Mouse (Mus musculus) forebrain, embryonic 12.5 days (tissue): ENCODE data around the gene Ninj2. TPM values are rescaled to one million over a fixed set of nuclear protein-coding genes. Genes with fewer than 3 reads are reported as not detected.

ENCODE experiments used
- ATAC-seq: fragments of 200-750 bp; cut with Nextera tagmentation; 2 replicates; pipeline ENCODE4 v1.8.0; 2017; ENCODE audit warnings: moderate TSS enrichment; ENCODE audit not compliant: low FRiP score
- H3K27ac ChIP-seq: fragments of 300-500 bp; sonication (generic); 2 replicates; pipeline ENCODE4 v1.5.1; 2016; ENCODE audit warnings: mild to moderate bottlenecking
- H3K27me3 ChIP-seq: fragments of 300-500 bp; sonication (generic); 2 replicates; pipeline ENCODE4 v1.6.1; 2016; ENCODE audit warnings: mild to moderate bottlenecking
- H3K36me3 ChIP-seq: fragments of 300-500 bp; sonication (generic); replicated peaks from 2 replicates; pipeline ENCODE4 v1.6.1; 2016; ENCODE audit warnings: mild to moderate bottlenecking
- H3K4me1 ChIP-seq: fragments of 300-500 bp; sonication (generic); 2 replicates; pipeline ENCODE4 v1.6.1; 2016
- H3K4me2 ChIP-seq: fragments of 300-500 bp; sonication (generic); 2 replicates; pipeline ENCODE4 v1.6.1; 2016; ENCODE audit warnings: mild to moderate bottlenecking, moderate library complexity
- H3K4me3 ChIP-seq: fragments of 300-500 bp; sonication (generic); replicated peaks from 2 replicates; pipeline ENCODE4 v1.5.1; 2016; ENCODE audit warnings: mild to moderate bottlenecking
- H3K9ac ChIP-seq: fragments of 300-500 bp; sonication (generic); 2 replicates; pipeline ENCODE4 v1.6.1; 2016; ENCODE audit warnings: mild to moderate bottlenecking
- H3K9me3 ChIP-seq: fragments of 300-500 bp; sonication (generic); 2 replicates; pipeline ENCODE4 v1.6.1; 2016
- WGBS: fragments of 180-500 bp; shearing (Covaris S2); methylation state at CpG from one replicate; pipeline ENCODE4 v1.1.7; 2016; 5-methylcytosine and 5-hydroxymethylcytosine counted together
- polyA plus RNA-seq: library from polyadenylated mRNA; unstranded; fragments of >200 nt; fragmentation: Nextera tagmentation; extraction: Ambion mirVana; gene quantifications from 2 replicates; pipeline ENCODE4 v1.2.1, GENCODE M21; 2016

The Ninj2 gene
- polyA plus RNA-seq, 1 experiment from 2014 or later = not detected

GRCm38 (mm10) chr6:120150206-120150605, 57.1 kb downstream of the Ninj2 start:
- Histone ChIP-seq H3K4me2 (no peak overlapping the region), H3K27me3 (no peaks in the 10 kb centered on the region), H3K9ac (no peak overlapping the region), H3K27ac (no peak overlapping the region), H3K36me3 (no peaks in the 10 kb centered on the region), H3K4me1 (peaks cover 8% of the 10 kb centered on the region; the same call in 1 of the 2 replicates), H3K9me3 (no peaks in the 10 kb centered on the region), H3K4me3 (no peak overlapping the region)
- WGBS = 95% methylated on average over 3 of the region's 3 CpGs
- ATAC-seq = no peak

GRCm38 (mm10) chr6:120151616-120152053, 58.5 kb downstream of the Ninj2 start:
- 58% methylated on average over 3 of the region's 3 CpGs for WGBS
- H3K27me3 ChIP-seq = no peaks in the 10 kb centered on the region
- H3K4me1 ChIP-seq = peaks cover 8% of the 10 kb centered on the region; the same call in 1 of the 2 replicates
- H3K9ac ChIP-seq = no peak overlapping the region
- no peak overlapping the region for H3K27ac ChIP-seq
- H3K4me2 ChIP-seq = no peak overlapping the region
- ATAC-seq = no peak
- H3K4me3 ChIP-seq = no peak overlapping the region
- H3K36me3 ChIP-seq = no peaks in the 10 kb centered on the region
- H3K9me3 ChIP-seq = no peaks in the 10 kb centered on the region

GRCm38 (mm10) chr6:120152739-120153696, 59.9 kb downstream of the Ninj2 start:
- no peaks in the 10 kb centered on the region for H3K9me3 ChIP-seq

GRCm38 (mm10) chr6:120154526-120155309, 61.6 kb downstream of the Ninj2 start:
- H3K27ac ChIP-seq = no peak overlapping the region
- no peak for ATAC-seq
- no peaks in the 10 kb centered on the region for H3K36me3 ChIP-seq
- no peak overlapping the region for H3K9ac ChIP-seq
- no peaks in the 10 kb centered on the region for H3K27me3 ChIP-seq
- no peak overlapping the region for H3K4me3 ChIP-seq
- no peak overlapping the region for H3K4me2 ChIP-seq
- 64% methylated on average over 5 of the region's 5 CpGs for WGBS
- peaks cover 25% of the 10 kb centered on the region for H3K4me1 ChIP-seq
- H3K9me3 ChIP-seq = no peaks in the 10 kb centered on the region

More at GRCm38 (mm10) chr6:120152739-120153696, 59.9 kb downstream of the Ninj2 start:
- WGBS = 81% methylated on average over 25 of the region's 26 CpGs
- no peak for ATAC-seq
- Histone ChIP-seq H3K9ac (no peak overlapping the region), H3K4me1 (peaks cover 17% of the 10 kb centered on the region), H3K4me2 (no peak overlapping the region), H3K36me3 (no peaks in the 10 kb centered on the region), H3K4me3 (no peak overlapping the region), H3K27me3 (no peaks in the 10 kb centered on the region), H3K27ac (no peak overlapping the region)

GRCm38 (mm10) chr6:120155510-120155909, 62.4 kb downstream of the Ninj2 start:
- Histone ChIP-seq H3K9me3 (no peaks in the 10 kb centered on the region), H3K36me3 (no peaks in the 10 kb centered on the region), H3K4me1 (peaks cover 27% of the 10 kb centered on the region), H3K4me3 (no peak overlapping the region), H3K9ac (no peak overlapping the region), H3K27me3 (no peaks in the 10 kb centered on the region), H3K4me2 (no peak overlapping the region), H3K27ac (no peak overlapping the region)
- WGBS = 85% methylated on average over 4 of the region's 4 CpGs
- ATAC-seq = no peak

GRCm38 (mm10) chr6:120157479-120157878, 64.3 kb downstream of the Ninj2 start:
- Histone ChIP-seq H3K27ac (no peak overlapping the region), H3K27me3 (no peaks in the 10 kb centered on the region), H3K4me2 (no peak overlapping the region), H3K9me3 (no peaks in the 10 kb centered on the region), H3K4me3 (no peak overlapping the region), H3K9ac (no peak overlapping the region), H3K36me3 (no peaks in the 10 kb centered on the region), H3K4me1 (peaks cover 27% of the 10 kb centered on the region)
- peak; percentile 51; the same call in 1 of the 2 replicates for ATAC-seq
- WGBS = 53% methylated on average over 6 of the region's 6 CpGs

GRCm38 (mm10) chr6:120159133-120159901, 66.2 kb downstream of the Ninj2 start:
- H3K27ac ChIP-seq = peak overlapping the region; percentile 53; the same call in 1 of the 2 replicates
- H3K9ac ChIP-seq = no peak overlapping the region
- peak; percentile 67; the same call in 1 of the 2 replicates for ATAC-seq
- 60% methylated on average over 9 of the region's 9 CpGs for WGBS
- peaks cover 27% of the 10 kb centered on the region for H3K4me1 ChIP-seq
- no peaks in the 10 kb centered on the region for H3K36me3 ChIP-seq
- no peaks in the 10 kb centered on the region for H3K9me3 ChIP-seq
- no peaks in the 10 kb centered on the region for H3K27me3 ChIP-seq
- no peak overlapping the region for H3K4me2 ChIP-seq
- no peak overlapping the region for H3K4me3 ChIP-seq

- ATAC-seq = no peak
- no peaks in the 10 kb centered on the region for H3K36me3 ChIP-seq
- H3K27me3 ChIP-seq = no peaks in the 10 kb centered on the region
- no peak overlapping the region for H3K4me3 ChIP-seq
- 84% methylated on average over 6 of the region's 6 CpGs for WGBS
- no peak overlapping the region for H3K4me2 ChIP-seq
- H3K4me1 ChIP-seq = peaks cover 13% of the 10 kb centered on the region
- H3K9ac ChIP-seq = no peak overlapping the region
- no peaks in the 10 kb centered on the region for H3K9me3 ChIP-seq
- H3K27ac ChIP-seq = no peak overlapping the region
These were observed 69.8 kb downstream of the Ninj2 start for GRCm38 (mm10) chr6:120162928-120163327.

- Histone ChIP-seq H3K4me3 (no peak overlapping the region), H3K4me1 (peaks cover 1% of the 10 kb centered on the region), H3K27ac (no peak overlapping the region), H3K4me2 (no peak overlapping the region), H3K27me3 (no peaks in the 10 kb centered on the region), H3K36me3 (no peaks in the 10 kb centered on the region), H3K9me3 (no peaks in the 10 kb centered on the region), H3K9ac (no peak overlapping the region)
- ATAC-seq = no peak
- WGBS = 82% methylated on average over 4 of the region's 4 CpGs
These were observed 71.6 kb downstream of the Ninj2 start for GRCm38 (mm10) chr6:120164765-120165164.

GRCm38 (mm10) chr6:120167574-120167973, 74.4 kb downstream of the Ninj2 start:
- 86% methylated on average over 4 of the region's 4 CpGs for WGBS
- ATAC-seq = no peak

GRCm38 (mm10) chr6:120172294-120173017, 79.3 kb downstream of the Ninj2 start:
- no peaks in the 10 kb centered on the region for H3K36me3 ChIP-seq
- 84% methylated on average over 8 of the region's 8 CpGs for WGBS
- H3K27ac ChIP-seq = no peak overlapping the region
- H3K9ac ChIP-seq = no peak overlapping the region
- H3K27me3 ChIP-seq = no peaks in the 10 kb centered on the region
- ATAC-seq = no peak
- H3K9me3 ChIP-seq = no peaks in the 10 kb centered on the region
- no peak overlapping the region for H3K4me3 ChIP-seq
- no peak overlapping the region for H3K4me2 ChIP-seq
- H3K4me1 ChIP-seq = no peaks in the 10 kb centered on the region

More at GRCm38 (mm10) chr6:120167574-120167973, 74.4 kb downstream of the Ninj2 start:
- Histone ChIP-seq H3K4me2 (no peak overlapping the region), H3K9me3 (no peaks in the 10 kb centered on the region), H3K4me3 (no peak overlapping the region), H3K36me3 (no peaks in the 10 kb centered on the region), H3K27me3 (no peaks in the 10 kb centered on the region), H3K4me1 (no peaks in the 10 kb centered on the region), H3K9ac (no peak overlapping the region), H3K27ac (no peak overlapping the region)
